Mouse (Mus musculus) forebrain, embryonic 15.5 days (tissue): Measurements from ENCODE around the gene Specc1. TPM values are rescaled to one million over a fixed set of nuclear protein-coding genes. Genes with fewer than 3 reads are reported as not detected.

ENCODE experiments used
- ATAC-seq: fragments of 200-750 bp; cut with Nextera tagmentation; replicated peaks from 2 replicates; pipeline ENCODE4 v1.8.0; 2017; ENCODE audit warnings: mild to moderate bottlenecking, moderate TSS enrichment, moderate library complexity
- H3K27ac ChIP-seq: fragments of 300-500 bp; sonication (generic); replicated peaks from 2 replicates; pipeline ENCODE4 v1.5.1; 2015; ENCODE audit warnings: mild to moderate bottlenecking, inconsistent platforms
- H3K27me3 ChIP-seq: fragments of 300-500 bp; sonication (generic); 2 replicates; pipeline ENCODE4 v1.6.1; 2015; ENCODE audit warnings: inconsistent platforms
- H3K36me3 ChIP-seq: fragments of 300-500 bp; sonication (generic); 2 replicates; pipeline ENCODE4 v1.6.1; 2015; ENCODE audit warnings: mild to moderate bottlenecking, inconsistent platforms
- H3K4me1 ChIP-seq: fragments of 300-500 bp; sonication (generic); 2 replicates; pipeline ENCODE4 v1.6.1; 2015; ENCODE audit warnings: inconsistent platforms
- H3K4me2 ChIP-seq: fragments of 300-500 bp; sonication (generic); replicated peaks from 2 replicates; pipeline ENCODE4 v1.6.1; 2015; ENCODE audit warnings: mild to moderate bottlenecking, inconsistent platforms
- H3K4me3 ChIP-seq: fragments of 300-500 bp; sonication (generic); 2 replicates; pipeline ENCODE4 v1.5.1; 2015; ENCODE audit warnings: mild to moderate bottlenecking, inconsistent platforms
- H3K9ac ChIP-seq: fragments of 300-500 bp; sonication (generic); replicated peaks from 2 replicates; pipeline ENCODE4 v1.6.1; 2015; ENCODE audit warnings: mild to moderate bottlenecking, inconsistent platforms
- H3K9me3 ChIP-seq: fragments of 300-500 bp; sonication (generic); 2 replicates; pipeline ENCODE4 v1.6.1; 2016; ENCODE audit warnings: inconsistent platforms
- WGBS: fragments of 180-500 bp; shearing (Covaris S2); methylation state at CpG from one replicate; pipeline ENCODE4 v1.1.7; 2015; ENCODE audit warnings: mixed read lengths; 5-methylcytosine and 5-hydroxymethylcytosine counted together
- polyA plus RNA-seq: library from polyadenylated mRNA; unstranded; fragments of >200 nt; fragmentation: Nextera tagmentation; extraction: Ambion mirVana; gene quantifications from 2 replicates; pipeline ENCODE4 v1.2.1, GENCODE M21; 2015

The Specc1 gene
- polyA plus RNA-seq, 1 experiment from 2014 or later, result 11.7 TPM

- H3K9me3 ChIP-seq, result no peaks in the 10 kb centered on the region
- H3K27me3 ChIP-seq, result no peaks in the 10 kb centered on the region
- H3K36me3 ChIP-seq, result no peaks in the 10 kb centered on the region
- ATAC-seq, result no peak
- no peak overlapping the region for H3K4me3 ChIP-seq
- 73% methylated on average over 6 of the region's 6 CpGs for WGBS
- no peak overlapping the region for H3K27ac ChIP-seq
- no peak overlapping the region for H3K9ac ChIP-seq
- H3K4me2 ChIP-seq, result no peak overlapping the region
- H3K4me1 ChIP-seq, result 0 out of 2 replicates have a peak, but pooled peaks cover 4% of the 10 kb centered on the region
These were observed 48.3 kb downstream of the Specc1 start for GRCm38 (mm10) chr11:62004881-62005240.

GRCm38 (mm10) chr11:62005241-62005910, 48.8 kb downstream of the Specc1 start:
- Histone ChIP-seq H3K27me3 (no peaks in the 10 kb centered on the region), H3K27ac (no peak overlapping the region), H3K9ac (no peak overlapping the region), H3K4me1 (0 out of 2 replicates have a peak, but pooled peaks cover 4% of the 10 kb centered on the region), H3K36me3 (no peaks in the 10 kb centered on the region), H3K9me3 (no peaks in the 10 kb centered on the region), H3K4me2 (no peak overlapping the region), H3K4me3 (no peak overlapping the region)
- ATAC-seq, result no peak
- 65% methylated on average over 14 of the region's 14 CpGs for WGBS

GRCm38 (mm10) chr11:62005911-62006260, 49.3 kb downstream of the Specc1 start:
- 73% methylated on average over 5 of the region's 5 CpGs for WGBS
- Histone ChIP-seq H3K27me3 (no peaks in the 10 kb centered on the region), H3K4me3 (no peak overlapping the region), H3K4me2 (no peak overlapping the region), H3K9me3 (no peaks in the 10 kb centered on the region), H3K27ac (no peak overlapping the region), H3K36me3 (no peaks in the 10 kb centered on the region), H3K9ac (no peak overlapping the region), H3K4me1 (0 out of 2 replicates have a peak, but pooled peaks cover 4% of the 10 kb centered on the region)
- no peak for ATAC-seq

- WGBS, result 54% methylated on average over 5 of the region's 5 CpGs
- Histone ChIP-seq H3K4me2 (no peak overlapping the region), H3K36me3 (no peaks in the 10 kb centered on the region), H3K4me3 (no peak overlapping the region), H3K9me3 (no peaks in the 10 kb centered on the region), H3K27ac (no peak overlapping the region), H3K27me3 (no peaks in the 10 kb centered on the region), H3K9ac (no peak overlapping the region), H3K4me1 (0 out of 2 replicates have a peak, but pooled peaks cover 4% of the 10 kb centered on the region)
- ATAC-seq, result no peak
These were observed 50.1 kb downstream of the Specc1 start for GRCm38 (mm10) chr11:62006680-62007079.

- no peaks in the 10 kb centered on the region for H3K9me3 ChIP-seq
- WGBS, result 43% methylated on average over 9 of the region's 9 CpGs
- no peaks in the 10 kb centered on the region for H3K36me3 ChIP-seq
- no peaks in the 10 kb centered on the region for H3K27me3 ChIP-seq
- no peak overlapping the region for H3K9ac ChIP-seq
- no peak for ATAC-seq
- H3K4me2 ChIP-seq, result no peak overlapping the region
- 0 out of 2 replicates have a peak, but pooled peaks cover 4% of the 10 kb centered on the region for H3K4me1 ChIP-seq
- H3K4me3 ChIP-seq, result no peak overlapping the region
- no peak overlapping the region for H3K27ac ChIP-seq
These were observed 51.4 kb downstream of the Specc1 start for GRCm38 (mm10) chr11:62007984-62008383.

GRCm38 (mm10) chr11:62010625-62011231, 54.2 kb downstream of the Specc1 start:
- 67% methylated on average over 16 of the region's 16 CpGs for WGBS
- no peaks in the 10 kb centered on the region for H3K27me3 ChIP-seq
- no peaks in the 10 kb centered on the region for H3K36me3 ChIP-seq
- no peak overlapping the region for H3K4me2 ChIP-seq
- ATAC-seq, result no peak
- H3K9me3 ChIP-seq, result no peaks in the 10 kb centered on the region
- H3K27ac ChIP-seq, result no peak overlapping the region
- 0 out of 2 replicates have a peak, but pooled peaks cover 5% of the 10 kb centered on the region for H3K4me1 ChIP-seq
- no peak overlapping the region for H3K9ac ChIP-seq
- no peak overlapping the region for H3K4me3 ChIP-seq

GRCm38 (mm10) chr11:62012039-62012438, 55.5 kb downstream of the Specc1 start:
- 0 out of 2 replicates have a peak, but pooled peaks cover 5% of the 10 kb centered on the region for H3K4me1 ChIP-seq
- H3K9ac ChIP-seq, result no peak overlapping the region
- no peaks in the 10 kb centered on the region for H3K36me3 ChIP-seq
- no peak overlapping the region for H3K27ac ChIP-seq
- no peak overlapping the region for H3K4me3 ChIP-seq
- WGBS, result 93% methylated on average over 6 of the region's 6 CpGs
- H3K4me2 ChIP-seq, result no peak overlapping the region
- no peaks in the 10 kb centered on the region for H3K9me3 ChIP-seq
- H3K27me3 ChIP-seq, result no peaks in the 10 kb centered on the region
- no peak for ATAC-seq

- H3K4me1 ChIP-seq, result 0 out of 2 replicates have a peak, but pooled peaks cover 5% of the 10 kb centered on the region
- H3K9ac ChIP-seq, result no peak overlapping the region
- H3K36me3 ChIP-seq, result no peaks in the 10 kb centered on the region
- no peak overlapping the region for H3K4me2 ChIP-seq
- no peaks in the 10 kb centered on the region for H3K9me3 ChIP-seq
- no peaks in the 10 kb centered on the region for H3K27me3 ChIP-seq
- no peak overlapping the region for H3K4me3 ChIP-seq
- no peak overlapping the region for H3K27ac ChIP-seq
- 95% methylated on average over 3 of the region's 3 CpGs for WGBS
- no peak for ATAC-seq
These were observed 56.9 kb downstream of the Specc1 start for GRCm38 (mm10) chr11:62013449-62013848.

- Histone ChIP-seq H3K27me3 (no peaks in the 10 kb centered on the region), H3K36me3 (no peaks in the 10 kb centered on the region), H3K4me3 (no peak overlapping the region), H3K9me3 (no peaks in the 10 kb centered on the region), H3K4me1 (0 out of 2 replicates have a peak, but pooled peaks cover 5% of the 10 kb centered on the region), H3K9ac (no peak overlapping the region), H3K4me2 (no peak overlapping the region; the same call in 1 of the 2 replicates), H3K27ac (no peak overlapping the region)
- WGBS, result 7% methylated on average over 13 of the region's 13 CpGs
- no peak for ATAC-seq
These were observed 58.6 kb downstream of the Specc1 start for GRCm38 (mm10) chr11:62015071-62015654.

- H3K27ac ChIP-seq, result no peak overlapping the region
- H3K4me1 ChIP-seq, result 0 out of 2 replicates have a peak, but pooled peaks cover 5% of the 10 kb centered on the region
- no peak overlapping the region for H3K4me2 ChIP-seq
- no peak for ATAC-seq
- no peaks in the 10 kb centered on the region for H3K9me3 ChIP-seq
- no peak overlapping the region for H3K4me3 ChIP-seq
- 90% methylated on average over 2 of the region's 2 CpGs for WGBS
- no peaks in the 10 kb centered on the region for H3K27me3 ChIP-seq
- H3K36me3 ChIP-seq, result no peaks in the 10 kb centered on the region
- H3K9ac ChIP-seq, result no peak overlapping the region
These were observed 60.4 kb downstream of the Specc1 start for GRCm38 (mm10) chr11:62016985-62017384.

GRCm38 (mm10) chr11:62018315-62019205, 62.0 kb downstream of the Specc1 start:
- H3K36me3 ChIP-seq, result no peaks in the 10 kb centered on the region
- 82% methylated on average over 10 of the region's 10 CpGs for WGBS
- no peak overlapping the region for H3K9ac ChIP-seq
- ATAC-seq, result no peak
- H3K4me3 ChIP-seq, result no peak overlapping the region
- peaks cover 6% of the 10 kb centered on the region; the same call in 1 of the 2 replicates for H3K4me1 ChIP-seq
- no peak overlapping the region for H3K27ac ChIP-seq
- no peaks in the 10 kb centered on the region for H3K27me3 ChIP-seq
- no peak overlapping the region for H3K4me2 ChIP-seq
- no peaks in the 10 kb centered on the region for H3K9me3 ChIP-seq

GRCm38 (mm10) chr11:62019857-62020256, 63.3 kb downstream of the Specc1 start:
- Histone ChIP-seq H3K9me3 (no peaks in the 10 kb centered on the region), H3K36me3 (no peaks in the 10 kb centered on the region), H3K4me1 (peaks cover 19% of the 10 kb centered on the region), H3K9ac (no peak overlapping the region), H3K4me2 (no peak overlapping the region), H3K27ac (no peak overlapping the region), H3K27me3 (no peaks in the 10 kb centered on the region), H3K4me3 (no peak overlapping the region)
- 66% methylated on average over 3 of the region's 3 CpGs for WGBS
- ATAC-seq, result no peak
